Mouse (Mus musculus): ENCODE data around the gene Fcrl6.

Gene Fcrl6

DNA sequence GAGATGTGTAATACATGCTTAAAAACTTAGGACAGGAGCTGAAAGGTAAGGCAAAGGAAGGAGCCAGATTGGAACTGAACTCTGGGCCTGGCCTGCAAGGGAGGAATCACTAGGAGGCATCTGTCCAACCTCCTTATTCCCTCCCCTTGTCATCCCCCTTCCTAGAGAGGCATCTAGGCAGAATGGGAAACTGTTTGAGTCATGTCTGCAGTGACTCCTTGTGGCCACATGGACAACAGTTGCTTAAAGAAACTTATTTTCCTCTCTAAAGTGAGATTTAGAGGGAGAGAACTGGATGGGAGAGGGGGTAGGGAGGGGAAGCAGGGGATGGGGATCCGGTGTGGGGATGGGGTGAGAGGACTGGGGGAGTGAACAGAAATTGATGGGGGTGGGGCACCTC is 10.4 kb upstream of the Fcrl6 start:
- no peak for DNase-seq

DNA sequence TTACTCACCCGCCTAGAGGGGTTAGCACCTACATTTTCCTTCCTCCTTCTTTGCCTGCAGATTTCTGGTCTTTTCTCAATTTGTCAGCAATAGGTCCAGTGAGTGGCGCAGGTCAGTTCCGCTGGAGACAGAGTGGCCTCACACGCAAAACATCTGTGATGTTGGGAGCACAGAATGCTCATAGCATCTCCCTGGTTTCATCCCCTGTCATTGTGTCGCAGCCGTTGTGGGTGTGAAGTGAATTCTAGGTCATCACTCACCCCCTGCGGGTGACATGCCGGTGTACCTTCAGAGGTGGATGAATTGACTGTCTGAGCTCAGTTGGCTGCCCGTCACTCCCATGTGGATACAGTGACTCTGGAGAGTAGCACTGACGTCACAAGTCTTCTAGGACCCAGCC is 9.0 kb upstream of the Fcrl6 start:
- no peak for DNase-seq

DNA sequence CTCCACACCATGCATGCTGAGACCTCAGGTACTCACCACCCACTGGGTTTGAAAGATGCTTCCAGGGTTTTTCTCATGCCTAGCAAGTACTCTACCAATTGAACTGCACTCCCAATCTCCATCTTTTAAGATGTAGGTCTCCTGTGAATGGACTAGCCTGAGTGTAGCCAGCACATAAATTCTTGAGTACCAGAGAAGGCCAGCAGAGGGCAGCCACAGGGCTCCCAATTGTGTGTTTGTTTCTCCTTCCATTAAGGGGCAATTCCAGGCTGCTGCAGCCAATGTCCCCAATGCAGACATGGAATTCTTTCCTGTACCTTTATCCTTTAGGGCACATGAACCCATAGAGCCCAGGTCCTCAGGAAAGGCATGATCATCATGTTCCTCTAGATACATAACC is 7.9 kb downstream of the Fcrl6 start:
- peak; percentile 25 to 37 for DNase-seq

- no peak for DNase-seq
Observed at GRCm38 (mm10) chr1:172593956-172594355, 8.4 kb downstream of the Fcrl6 start.

DNA sequence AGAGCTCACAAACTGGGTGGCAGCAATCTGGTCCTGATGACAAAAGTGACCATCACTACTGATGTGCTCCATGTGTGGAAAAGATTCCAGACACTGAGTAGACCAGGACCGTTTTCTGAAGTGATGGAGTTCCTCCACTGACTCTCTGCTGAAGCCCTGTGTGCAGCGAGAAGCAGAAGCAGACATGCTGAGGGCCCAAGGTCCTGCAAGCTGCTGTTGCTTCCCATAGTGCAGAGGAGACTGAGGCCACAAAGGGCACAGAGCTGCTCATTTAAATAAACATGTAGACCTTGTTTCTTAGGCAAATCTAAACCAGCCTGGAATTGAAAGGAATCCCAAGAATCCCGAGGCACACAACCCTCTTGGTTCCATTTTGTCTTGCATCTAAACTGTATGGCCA is 9.0 kb downstream of the Fcrl6 start:
- no peak for DNase-seq

- DNase-seq: peak; percentile 42 to 49
Observed at GRCm38 (mm10) chr1:172590385-172590784, 12.0 kb downstream of the Fcrl6 start, which contains the start of gene Slamf8. Gene Slamf8, minus strand, starts transcription at chr1:172590568.

DNA sequence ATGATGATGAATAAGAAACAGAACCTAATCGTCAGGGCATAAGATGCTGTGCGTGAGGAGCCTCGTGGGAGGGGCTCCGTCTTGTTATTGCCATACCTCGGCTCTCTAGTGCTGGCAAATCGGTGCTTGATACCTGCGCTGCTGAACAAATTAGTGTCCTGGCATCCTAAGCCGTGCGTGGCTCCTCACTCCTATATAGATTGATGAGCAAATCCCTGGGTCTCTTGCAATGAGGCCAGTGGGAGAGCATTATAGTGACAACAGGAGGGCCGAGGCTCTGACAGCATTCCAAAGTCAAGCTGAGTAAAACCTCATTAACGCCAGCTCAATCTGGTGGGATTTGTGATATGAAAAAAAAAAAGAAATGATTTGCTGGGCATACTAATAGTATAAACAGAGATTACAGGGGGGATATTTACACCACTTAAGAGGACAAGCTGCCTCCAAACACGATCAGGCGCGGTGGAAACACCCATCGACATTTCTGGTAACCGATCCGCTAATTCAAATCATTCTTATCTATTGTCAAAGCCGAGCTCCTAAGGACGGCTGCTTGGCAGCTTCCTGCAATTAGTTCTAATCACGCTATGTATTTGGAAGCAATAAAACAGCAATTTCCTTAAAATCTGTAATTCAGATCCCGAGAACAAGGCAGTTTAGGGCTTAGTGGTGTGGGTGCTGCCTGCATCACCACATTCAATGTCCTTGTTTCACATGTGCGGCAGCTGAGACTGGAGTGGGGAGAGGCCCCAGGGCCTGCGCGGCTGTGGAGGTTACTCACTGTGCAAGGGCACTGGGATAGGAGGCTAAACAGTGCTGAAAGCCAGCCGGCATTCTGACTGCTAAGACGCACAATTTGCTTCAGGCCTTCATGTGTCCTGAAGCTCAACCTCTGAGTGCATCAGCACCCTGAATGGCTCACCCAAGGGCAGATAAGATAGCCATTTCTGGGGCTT is 16.5 kb downstream of the Fcrl6 start:
- DNase-seq: no peak

DNA sequence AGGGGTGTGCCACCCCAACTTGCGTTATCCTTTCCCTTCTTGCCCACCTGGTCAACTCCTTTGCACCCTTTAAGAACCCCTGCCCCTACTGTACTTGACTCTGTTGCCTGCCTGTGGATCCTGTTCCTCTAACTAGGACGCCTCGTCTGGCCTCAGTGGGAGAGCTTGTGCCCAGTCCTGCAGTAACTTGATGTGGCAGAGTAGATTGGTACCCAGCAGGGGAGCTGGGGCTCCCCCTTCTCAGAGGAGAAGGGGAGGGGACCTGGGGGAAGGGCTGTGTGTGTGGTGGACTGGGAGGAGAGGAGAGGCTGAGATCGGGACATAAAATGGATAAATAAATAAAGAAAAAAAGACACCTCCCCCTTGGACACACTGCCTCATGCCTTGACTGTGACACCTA is 17.3 kb downstream of the Fcrl6 start:
- DNase-seq: no peak

DNA sequence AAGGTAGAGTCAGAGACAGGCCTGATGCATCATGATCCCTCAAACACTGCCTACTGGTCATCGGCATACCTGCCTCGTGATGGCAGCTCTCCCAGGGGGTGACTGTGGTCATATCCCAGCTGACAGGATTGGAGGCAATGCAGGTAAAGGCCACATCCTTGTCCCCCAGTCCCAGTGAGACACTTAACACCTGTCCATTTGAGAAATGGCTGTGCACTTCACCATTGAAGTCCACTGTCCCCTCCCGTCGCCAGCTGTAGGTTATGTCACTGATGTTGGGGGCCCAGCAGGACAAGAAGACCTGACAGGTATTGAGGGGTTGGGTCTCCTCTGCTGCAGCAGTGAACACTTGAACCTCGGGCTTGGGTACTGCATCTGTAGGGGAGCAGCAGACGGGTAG is 18.1 kb downstream of the Fcrl6 start:
- DNase-seq: no peak

DNA sequence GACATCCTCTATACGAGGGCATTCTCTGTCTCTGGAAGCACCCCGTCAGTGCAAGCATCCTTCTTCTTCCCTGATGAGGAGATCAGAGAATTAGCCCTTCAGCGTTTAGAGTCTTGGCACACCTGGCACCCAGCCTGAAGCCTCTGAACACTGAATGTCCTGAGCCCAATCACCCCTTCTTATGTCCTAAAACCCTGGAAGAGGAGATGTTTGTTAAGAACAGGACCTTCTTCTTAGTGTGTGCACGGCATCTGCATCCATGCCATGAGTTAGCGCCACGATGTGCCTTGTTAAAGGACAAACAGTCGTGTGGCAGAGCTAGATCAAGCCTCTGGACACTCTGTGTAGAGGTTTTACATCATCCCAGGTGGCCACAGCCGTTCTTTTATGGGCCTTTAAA is 19.9 kb downstream of the Fcrl6 start:
- no peak for DNase-seq

GRCm38 (mm10) chr1:172580116-172580515 is 22.2 kb downstream of the Fcrl6 start:
- DNase-seq: no peak

GRCm38 (mm10) chr1:172567758-172568157 is 34.6 kb downstream of the Fcrl6 start:
- DNase-seq: no peak

GRCm38 (mm10) chr1:172566131-172566530 is 36.2 kb downstream of the Fcrl6 start:
- no peak for DNase-seq

- no peak for DNase-seq
Observed at GRCm38 (mm10) chr1:172563465-172563828, 38.9 kb downstream of the Fcrl6 start.

GRCm38 (mm10) chr1:172562641-172563464 is 39.5 kb downstream of the Fcrl6 start:
- peak; percentile 77 to 82 for DNase-seq

- no peak for DNase-seq
Observed at GRCm38 (mm10) chr1:172555638-172556037, 46.7 kb downstream of the Fcrl6 start, which contains the start of gene Vsig8. Gene Vsig8, plus strand, starts transcription at chr1:172555938.

GRCm38 (mm10) chr1:172552623-172553022 is 49.7 kb downstream of the Fcrl6 start:
- no peak for DNase-seq

GRCm38 (mm10) chr1:172551009-172551408 is 51.3 kb downstream of the Fcrl6 start:
- no peak for DNase-seq

- DNase-seq: peak; percentile 81 to 87
Observed at GRCm38 (mm10) chr1:172550551-172550951, 51.8 kb downstream of the Fcrl6 start.

GRCm38 (mm10) chr1:172549717-172550116 is 52.6 kb downstream of the Fcrl6 start:
- DNase-seq: peak in 1 of 2 experiments; percentile 38

GRCm38 (mm10) chr1:172549314-172549713 is 53.0 kb downstream of the Fcrl6 start:
- DNase-seq: no peak

DNA sequence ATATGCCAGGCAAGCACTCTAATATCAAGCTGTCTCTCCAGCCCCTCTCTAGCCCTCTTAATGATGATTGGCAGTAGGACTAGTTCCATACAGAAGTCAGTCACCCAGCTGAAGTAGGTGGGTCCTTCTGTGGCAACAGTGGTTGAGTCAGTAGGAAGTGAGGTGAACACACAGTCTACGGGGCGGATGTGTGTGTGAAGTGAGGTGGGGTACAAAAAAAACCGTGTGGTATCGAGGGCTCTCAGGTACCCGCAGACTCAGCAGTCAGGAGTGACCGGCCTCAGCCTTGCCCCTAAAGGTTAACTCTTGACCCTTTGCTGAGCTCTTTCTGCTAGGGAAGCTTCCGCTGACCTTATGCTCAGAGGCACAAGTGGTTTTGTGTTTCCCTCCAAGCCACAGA is 53.9 kb downstream of the Fcrl6 start:
- DNase-seq: peak; percentile 38 to 43

Data from lung, adult 18-20 months (tissue).